Mouse (Mus musculus): ENCODE results near the gene Rabl6. TPM values are rescaled to one million over a fixed set of nuclear protein-coding genes. Genes with fewer than 3 reads are reported as not detected.
A peak's percentile ranks its signal among the peaks of the same experiment; 100 is the strongest.
"Not testable (repeated sequence)": the region's sequence is repeated elsewhere in the genome, so short reads cannot be mapped to it uniquely, and the experiment has no call there.

The Rabl6 gene
- polyA plus RNA-seq, 1 experiment from 2014 or later, result 71.9 TPM

- Histone ChIP-seq H3K9me3 (ENCODE audit: control insufficient read depth, low read length) (no peaks in the 10 kb centered on the region), H3K4me2 (ENCODE audit: low read depth, low read length) (no peak overlapping the region), H3K27ac (replicated peaks; ENCODE audit: low read depth, low read length) (no peak overlapping the region), H3K9ac (ENCODE audit: low read depth, low read length) (no peak overlapping the region), H3K36me3 (ENCODE audit: control insufficient read depth, insufficient read depth, low read length) (peaks cover 89% of the 10 kb centered on the region), H3K4me3 (ENCODE audit: low read depth, low read length) (no peak overlapping the region), H3K4me1 (ENCODE audit: control insufficient read depth, insufficient read depth, low read length) (no peaks in the 10 kb centered on the region), H3K27me3 (replicated peaks; ENCODE audit: control insufficient read depth, insufficient read depth, low read length) (no peaks in the 10 kb centered on the region)
- ATAC-seq (ENCODE audit: low read depth), result 0 out of 2 replicates have a peak, but pooled peaks have one; percentile 12
- WGBS, result 83% methylated on average over 8 of the region's 8 CpGs
- no peak for DNase-seq (ENCODE audit: low spot score)
Measured at GRCm38 (mm10) chr2:25565741-25566140, 42.6 kb downstream of the Rabl6 start.

GRCm38 (mm10) chr2:25561946-25562345 is 46.4 kb downstream of the Rabl6 start:
- no peak overlapping the region for H3K4me3 ChIP-seq (ENCODE audit: low read depth, low read length)
- ATAC-seq (ENCODE audit: low read depth), result no peak
- H3K27ac ChIP-seq (replicated peaks; ENCODE audit: low read depth, low read length), result no peak overlapping the region
- H3K4me1 ChIP-seq (ENCODE audit: control insufficient read depth, insufficient read depth, low read length), result peaks cover 9% of the 10 kb centered on the region
- peaks cover 74% of the 10 kb centered on the region for H3K36me3 ChIP-seq (ENCODE audit: control insufficient read depth, insufficient read depth, low read length)
- 85% methylated on average over 7 of the region's 9 CpGs for WGBS
- no peak overlapping the region for H3K9ac ChIP-seq (ENCODE audit: low read depth, low read length)
- DNase-seq (ENCODE audit: low spot score), result no peak
- H3K4me2 ChIP-seq (ENCODE audit: low read depth, low read length), result no peak overlapping the region
- no peaks in the 10 kb centered on the region for H3K27me3 ChIP-seq (replicated peaks; ENCODE audit: control insufficient read depth, insufficient read depth, low read length)
- no peaks in the 10 kb centered on the region for H3K9me3 ChIP-seq (ENCODE audit: control insufficient read depth, low read length)

GRCm38 (mm10) chr2:25560551-25560950 is 47.8 kb downstream of the Rabl6 start:
- H3K9me3 ChIP-seq (ENCODE audit: control insufficient read depth, low read length), result no peaks in the 10 kb centered on the region
- DNase-seq (ENCODE audit: low spot score) (no peak), ATAC-seq (ENCODE audit: low read depth) (no peak)
- 82% methylated on average over 8 of the region's 8 CpGs for WGBS
- H3K27me3 ChIP-seq (replicated peaks; ENCODE audit: control insufficient read depth, insufficient read depth, low read length), result no peaks in the 10 kb centered on the region
- no peak overlapping the region for H3K9ac ChIP-seq (ENCODE audit: low read depth, low read length)
- H3K4me1 ChIP-seq (ENCODE audit: control insufficient read depth, insufficient read depth, low read length), result peaks cover 13% of the 10 kb centered on the region
- no peak overlapping the region for H3K27ac ChIP-seq (replicated peaks; ENCODE audit: low read depth, low read length)
- no peak overlapping the region for H3K4me2 ChIP-seq (ENCODE audit: low read depth, low read length)
- peaks cover 64% of the 10 kb centered on the region for H3K36me3 ChIP-seq (ENCODE audit: control insufficient read depth, insufficient read depth, low read length)
- H3K4me3 ChIP-seq (ENCODE audit: low read depth, low read length), result no peak overlapping the region

- peak overlapping the region; percentile 79 for H3K4me3 ChIP-seq (ENCODE audit: low read depth, low read length)
- 59% methylated on average over 6 of the region's 6 CpGs for WGBS
- peak overlapping the region; percentile 83 for H3K4me2 ChIP-seq (ENCODE audit: low read depth, low read length)
- H3K27ac ChIP-seq (replicated peaks; ENCODE audit: low read depth, low read length), result no peak overlapping the region
- peaks cover 46% of the 10 kb centered on the region for H3K36me3 ChIP-seq (ENCODE audit: control insufficient read depth, insufficient read depth, low read length)
- no peaks in the 10 kb centered on the region for H3K27me3 ChIP-seq (replicated peaks; ENCODE audit: control insufficient read depth, insufficient read depth, low read length)
- peak overlapping the region; percentile 88 for H3K9ac ChIP-seq (ENCODE audit: low read depth, low read length)
- ATAC-seq (ENCODE audit: low read depth) (no peak), DNase-seq (ENCODE audit: low spot score) (no peak)
- no peaks in the 10 kb centered on the region for H3K9me3 ChIP-seq (ENCODE audit: control insufficient read depth, low read length)
- H3K4me1 ChIP-seq (ENCODE audit: control insufficient read depth, insufficient read depth, low read length), result peaks cover 13% of the 10 kb centered on the region
Measured at GRCm38 (mm10) chr2:25558774-25559173, 49.5 kb downstream of the Rabl6 start.

- H3K9ac ChIP-seq (ENCODE audit: low read depth, low read length), result peak overlapping the region; percentile 88
- H3K4me3 ChIP-seq (ENCODE audit: low read depth, low read length), result peak overlapping the region; percentile 79
- H3K36me3 ChIP-seq (ENCODE audit: control insufficient read depth, insufficient read depth, low read length), result peaks cover 38% of the 10 kb centered on the region
- no peaks in the 10 kb centered on the region for H3K27me3 ChIP-seq (replicated peaks; ENCODE audit: control insufficient read depth, insufficient read depth, low read length)
- peak overlapping the region; percentile 83 for H3K4me2 ChIP-seq (ENCODE audit: low read depth, low read length)
- DNase-seq (ENCODE audit: low spot score), result no peak
- H3K4me1 ChIP-seq (ENCODE audit: control insufficient read depth, insufficient read depth, low read length), result peaks cover 13% of the 10 kb centered on the region
- no peaks in the 10 kb centered on the region for H3K9me3 ChIP-seq (ENCODE audit: control insufficient read depth, low read length)
- 0 out of 2 replicates have a peak, but pooled peaks have one; percentile 1 for ATAC-seq (ENCODE audit: low read depth)
- under 1% methylated on average over 23 of the region's 24 CpGs for WGBS
- H3K27ac ChIP-seq (replicated peaks; ENCODE audit: low read depth, low read length), result peak overlapping the region; percentile 42; the same call in 1 of the 2 replicates
Measured at GRCm38 (mm10) chr2:25557964-25558360, 50.4 kb downstream of the Rabl6 start.

GRCm38 (mm10) chr2:25557221-25557963 is 50.9 kb downstream of the Rabl6 start, which contains the start of gene Edf1:
TSS of gene Edf1 (plus strand) at chr2:25557847.
- H3K9ac ChIP-seq (ENCODE audit: low read depth, low read length), result peak within 1 kb of the TSS; percentile 88
- H3K9me3 ChIP-seq (ENCODE audit: control insufficient read depth, low read length), result no peaks in the 10 kb centered on the region
- peak within 1 kb of the TSS; percentile 83 for H3K4me2 ChIP-seq (ENCODE audit: low read depth, low read length)
- DNase-seq (ENCODE audit: low spot score) (peak; percentile 97), ATAC-seq (ENCODE audit: low read depth) (peak; percentile 99)
- H3K4me3 ChIP-seq (ENCODE audit: low read depth, low read length), result peak within 1 kb of the TSS; percentile 79
- peaks cover 33% of the 10 kb centered on the region for H3K36me3 ChIP-seq (ENCODE audit: control insufficient read depth, insufficient read depth, low read length)
- WGBS, result under 1% methylated on average over 38 of the region's 61 CpGs
- H3K27ac ChIP-seq (replicated peaks; ENCODE audit: low read depth, low read length), result peak within 1 kb of the TSS; percentile 68
- H3K4me1 ChIP-seq (ENCODE audit: control insufficient read depth, insufficient read depth, low read length), result peaks cover 13% of the 10 kb centered on the region
- no peaks in the 10 kb centered on the region for H3K27me3 ChIP-seq (replicated peaks; ENCODE audit: control insufficient read depth, insufficient read depth, low read length)

GRCm38 (mm10) chr2:25556296-25556695 is 52.0 kb downstream of the Rabl6 start:
- Histone ChIP-seq H3K4me3 (ENCODE audit: low read depth, low read length) (no peak overlapping the region), H3K9me3 (ENCODE audit: control insufficient read depth, low read length) (no peaks in the 10 kb centered on the region), H3K27ac (replicated peaks; ENCODE audit: low read depth, low read length) (no peak overlapping the region), H3K4me2 (ENCODE audit: low read depth, low read length) (no peak overlapping the region), H3K36me3 (ENCODE audit: control insufficient read depth, insufficient read depth, low read length) (peaks cover 22% of the 10 kb centered on the region), H3K9ac (ENCODE audit: low read depth, low read length) (no peak overlapping the region), H3K27me3 (replicated peaks; ENCODE audit: control insufficient read depth, insufficient read depth, low read length) (no peaks in the 10 kb centered on the region), H3K4me1 (ENCODE audit: control insufficient read depth, insufficient read depth, low read length) (peaks cover 13% of the 10 kb centered on the region)
- no peak for DNase-seq (ENCODE audit: low spot score)
- 40% methylated on average over 1 of the region's 1 CpGs for WGBS
- ATAC-seq (ENCODE audit: low read depth), result no peak

GRCm38 (mm10) chr2:25555479-25555878 is 52.8 kb downstream of the Rabl6 start:
- H3K9me3 ChIP-seq (ENCODE audit: control insufficient read depth, low read length); DNase-seq (ENCODE audit: low spot score); H3K4me2 ChIP-seq (ENCODE audit: low read depth, low read length); H3K9ac ChIP-seq (ENCODE audit: low read depth, low read length); H3K27me3 ChIP-seq (replicated peaks; ENCODE audit: control insufficient read depth, insufficient read depth, low read length); H3K27ac ChIP-seq (replicated peaks; ENCODE audit: low read depth, low read length); ATAC-seq (ENCODE audit: low read depth); H3K4me3 ChIP-seq (ENCODE audit: low read depth, low read length): not testable (repeated sequence)
- H3K4me1 ChIP-seq (ENCODE audit: control insufficient read depth, insufficient read depth, low read length), result peaks cover 13% of the 10 kb centered on the region
- peaks cover 13% of the 10 kb centered on the region for H3K36me3 ChIP-seq (ENCODE audit: control insufficient read depth, insufficient read depth, low read length)
- 47% methylated on average over 2 of the region's 2 CpGs for WGBS
